Mouse (Mus musculus): Measurements from ENCODE around the gene Zmiz1. TPM values are rescaled to one million over a fixed set of nuclear protein-coding genes. Genes with fewer than 3 reads are reported as not detected.
A peak's percentile ranks its signal among the peaks of the same experiment; 100 is the strongest.

Zmiz1 gene
- polyA plus RNA-seq, 1 experiment from 2014 or later = 80.3 TPM

GRCm38 (mm10) chr14:25636297-25636696, 177.3 kb downstream of the Zmiz1 start:
- Histone ChIP-seq H3K36me3 (peaks cover 58% of the 10 kb centered on the region), H3K9ac (replicated peaks) (peak overlapping the region; percentile 3; the same call in 1 of the 2 replicates)

GRCm38 (mm10) chr14:25639120-25639758, 180.3 kb downstream of the Zmiz1 start:
- ATAC-seq = no peak
- no peaks in the 10 kb centered on the region for H3K27me3 ChIP-seq
- peaks cover 83% of the 10 kb centered on the region for H3K36me3 ChIP-seq

More at GRCm38 (mm10) chr14:25636297-25636696, 177.3 kb downstream of the Zmiz1 start:
- H3K27ac ChIP-seq = peak overlapping the region; percentile 69
- H3K27me3 ChIP-seq = no peaks in the 10 kb centered on the region
- H3K9me3 ChIP-seq = no peaks in the 10 kb centered on the region
- no peak overlapping the region for H3K4me3 ChIP-seq (replicated peaks)
- peak; percentile 64 for ATAC-seq
- 14% methylated on average over 7 of the region's 7 CpGs for WGBS
- H3K4me1 ChIP-seq (replicated peaks) = peaks cover 71% of the 10 kb centered on the region
- no peak overlapping the region for H3K4me2 ChIP-seq (replicated peaks)

GRCm38 (mm10) chr14:25639979-25640378, 181.0 kb downstream of the Zmiz1 start:
- H3K4me1 ChIP-seq (replicated peaks) = peaks cover 41% of the 10 kb centered on the region
- 89% methylated on average over 3 of the region's 3 CpGs for WGBS
- H3K36me3 ChIP-seq = peaks cover 91% of the 10 kb centered on the region

More at GRCm38 (mm10) chr14:25639120-25639758, 180.3 kb downstream of the Zmiz1 start:
- peaks cover 48% of the 10 kb centered on the region for H3K4me1 ChIP-seq (replicated peaks)
- no peak overlapping the region for H3K4me2 ChIP-seq (replicated peaks)
- no peaks in the 10 kb centered on the region for H3K9me3 ChIP-seq
- H3K27ac ChIP-seq = no peak overlapping the region
- no peak overlapping the region for H3K4me3 ChIP-seq (replicated peaks)
- WGBS = 76% methylated on average over 11 of the region's 11 CpGs
- H3K9ac ChIP-seq (replicated peaks) = 0 out of 2 replicates have a peak overlapping the region, but pooled peaks have one; percentile 15

GRCm38 (mm10) chr14:25640421-25641056, 181.6 kb downstream of the Zmiz1 start:
- H3K27me3 ChIP-seq = no peaks in the 10 kb centered on the region
- no peak for ATAC-seq
- H3K4me1 ChIP-seq (replicated peaks) = peaks cover 36% of the 10 kb centered on the region
- no peaks in the 10 kb centered on the region for H3K9me3 ChIP-seq
- peak overlapping the region; percentile 61 for H3K27ac ChIP-seq
- no peak overlapping the region for H3K4me3 ChIP-seq (replicated peaks)
- 60% methylated on average over 6 of the region's 6 CpGs for WGBS
- H3K9ac ChIP-seq (replicated peaks) = 0 out of 2 replicates have a peak overlapping the region, but pooled peaks have one; percentile 7
- no peak overlapping the region for H3K4me2 ChIP-seq (replicated peaks)
- peaks cover 96% of the 10 kb centered on the region for H3K36me3 ChIP-seq

More at GRCm38 (mm10) chr14:25639979-25640378, 181.0 kb downstream of the Zmiz1 start:
- Histone ChIP-seq H3K9me3 (no peaks in the 10 kb centered on the region), H3K27me3 (no peaks in the 10 kb centered on the region), H3K4me2 (replicated peaks) (no peak overlapping the region), H3K9ac (replicated peaks) (no peak overlapping the region), H3K4me3 (replicated peaks) (no peak overlapping the region), H3K27ac (peak overlapping the region; percentile 61)
- ATAC-seq = no peak

DNA sequence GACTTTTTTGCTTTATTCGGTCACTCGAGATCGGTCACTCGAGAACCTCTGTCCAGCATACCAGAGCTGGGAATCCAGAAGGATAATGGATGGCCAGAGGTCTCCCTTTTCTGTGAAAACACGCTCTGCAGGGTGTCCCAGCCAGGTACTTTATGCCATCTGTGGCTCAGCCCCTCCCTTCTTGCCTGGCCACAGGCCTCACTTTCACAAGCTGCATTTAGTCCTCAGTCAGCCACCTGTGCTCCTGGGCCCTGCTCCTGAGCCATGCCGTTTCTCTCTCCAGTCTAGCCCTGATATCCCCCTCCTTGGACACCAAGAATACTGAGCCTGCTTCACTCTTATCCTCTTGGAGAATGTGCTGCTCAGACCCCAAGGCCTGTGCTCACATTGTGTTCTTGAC, 182.1 kb downstream of the Zmiz1 start:
- peaks cover 96% of the 10 kb centered on the region for H3K36me3 ChIP-seq

GRCm38 (mm10) chr14:25645717-25646116, 186.7 kb downstream of the Zmiz1 start:
- Histone ChIP-seq H3K4me2 (replicated peaks) (no peak overlapping the region), H3K4me1 (replicated peaks) (peaks cover 2% of the 10 kb centered on the region; the same call in 1 of the 2 replicates), H3K9ac (replicated peaks) (no peak overlapping the region), H3K36me3 (peaks cover 96% of the 10 kb centered on the region), H3K4me3 (replicated peaks) (no peak overlapping the region), H3K9me3 (no peaks in the 10 kb centered on the region), H3K27ac (no peak overlapping the region), H3K27me3 (no peaks in the 10 kb centered on the region)
- WGBS = 93% methylated on average over 9 of the region's 9 CpGs
- no peak for ATAC-seq

More for the DNA sequence above, 182.1 kb downstream of the Zmiz1 start:
- Histone ChIP-seq H3K4me3 (replicated peaks) (no peak overlapping the region), H3K4me1 (replicated peaks) (peaks cover 30% of the 10 kb centered on the region), H3K9ac (replicated peaks) (no peak overlapping the region), H3K4me2 (replicated peaks) (no peak overlapping the region), H3K27me3 (no peaks in the 10 kb centered on the region), H3K27ac (peak overlapping the region; percentile 61), H3K9me3 (no peaks in the 10 kb centered on the region)
- ATAC-seq = no peak
- 87% methylated on average over 6 of the region's 6 CpGs for WGBS

- Histone ChIP-seq H3K4me2 (replicated peaks) (no peak overlapping the region), H3K9ac (replicated peaks) (no peak overlapping the region), H3K36me3 (peaks cover 96% of the 10 kb centered on the region), H3K4me3 (replicated peaks) (no peak overlapping the region), H3K27ac (0 out of 2 replicates have a peak overlapping the region, but pooled peaks have one; percentile 6), H3K27me3 (no peaks in the 10 kb centered on the region), H3K4me1 (replicated peaks) (no peaks in the 10 kb centered on the region), H3K9me3 (no peaks in the 10 kb centered on the region)
- 84% methylated on average over 2 of the region's 2 CpGs for WGBS
- ATAC-seq = peak; percentile 55; the same call in 1 of the 2 replicates
Observed at GRCm38 (mm10) chr14:25646161-25646621, 187.2 kb downstream of the Zmiz1 start.

- Histone ChIP-seq H3K27ac (no peak overlapping the region), H3K4me2 (replicated peaks) (no peak overlapping the region), H3K9me3 (no peaks in the 10 kb centered on the region), H3K36me3 (peaks cover 100% of the 10 kb centered on the region), H3K4me3 (replicated peaks) (no peak overlapping the region), H3K9ac (replicated peaks) (no peak overlapping the region), H3K4me1 (replicated peaks) (no peaks in the 10 kb centered on the region), H3K27me3 (no peaks in the 10 kb centered on the region)
- 95% methylated on average over 4 of the region's 4 CpGs for WGBS
- ATAC-seq = no peak
Observed at GRCm38 (mm10) chr14:25651131-25651530, 192.1 kb downstream of the Zmiz1 start.

GRCm38 (mm10) chr14:25651905-25652304, 192.9 kb downstream of the Zmiz1 start:
- Histone ChIP-seq H3K27ac (no peak overlapping the region), H3K9ac (replicated peaks) (no peak overlapping the region), H3K4me1 (replicated peaks) (no peaks in the 10 kb centered on the region), H3K9me3 (no peaks in the 10 kb centered on the region), H3K27me3 (no peaks in the 10 kb centered on the region), H3K36me3 (peaks cover 100% of the 10 kb centered on the region), H3K4me3 (replicated peaks) (no peak overlapping the region), H3K4me2 (replicated peaks) (no peak overlapping the region)
- ATAC-seq = no peak
- 93% methylated on average over 9 of the region's 9 CpGs for WGBS

DNA sequence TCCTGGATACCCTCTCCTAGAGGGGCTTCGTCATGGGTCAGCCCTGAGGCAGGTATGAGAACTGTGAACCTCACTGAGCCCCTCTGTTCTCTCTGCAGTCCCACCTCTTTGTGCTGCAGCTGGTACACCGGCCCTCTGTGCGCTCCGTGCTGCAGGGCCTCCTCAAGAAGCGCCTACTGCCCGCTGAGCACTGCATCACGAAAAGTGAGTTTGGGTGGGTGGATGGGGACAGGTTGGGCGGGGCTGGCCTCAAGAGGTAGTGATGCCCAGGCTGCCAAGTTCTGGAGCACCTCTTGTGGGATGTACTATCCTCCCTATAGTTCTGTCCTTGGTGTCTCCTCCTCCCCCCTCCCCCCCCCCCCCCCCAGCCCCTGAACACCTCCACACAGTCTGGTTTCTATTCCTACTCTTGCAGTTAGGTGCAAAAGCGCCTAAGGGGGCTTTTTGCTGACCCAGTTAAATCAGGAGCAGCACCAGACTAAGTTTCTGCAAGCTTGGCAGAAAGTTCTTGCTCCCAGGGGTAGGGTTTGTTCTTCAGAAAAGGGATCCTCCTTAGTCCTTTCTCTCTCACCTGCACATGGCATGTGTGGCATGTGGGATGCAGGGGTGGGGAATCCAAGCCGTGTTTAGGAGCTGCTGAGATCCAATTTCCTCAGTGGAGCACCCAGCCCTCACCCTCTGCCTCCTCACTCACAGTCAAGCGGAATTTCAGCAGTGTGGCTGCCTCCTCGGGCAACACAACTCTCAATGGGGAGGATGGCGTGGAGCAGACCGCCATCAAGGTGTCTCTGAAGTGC, 195.6 kb downstream of the Zmiz1 start:
- Histone ChIP-seq H3K4me2 (replicated peaks) (no peak overlapping the region), H3K4me1 (replicated peaks) (no peaks in the 10 kb centered on the region), H3K9me3 (no peaks in the 10 kb centered on the region), H3K36me3 (peaks cover 100% of the 10 kb centered on the region), H3K9ac (replicated peaks) (no peak overlapping the region), H3K27ac (no peak overlapping the region), H3K27me3 (no peaks in the 10 kb centered on the region), H3K4me3 (replicated peaks) (no peak overlapping the region)
- peak; percentile 18; the same call in 1 of the 2 replicates for ATAC-seq
- WGBS = 94% methylated on average over 14 of the region's 14 CpGs

- peaks cover 98% of the 10 kb centered on the region for H3K36me3 ChIP-seq
- ATAC-seq = peak; percentile 35; the same call in 1 of the 2 replicates
- no peak overlapping the region for H3K4me3 ChIP-seq (replicated peaks)
- WGBS = 64% methylated on average over 11 of the region's 11 CpGs
- no peak overlapping the region for H3K27ac ChIP-seq
- 0 out of 2 replicates have a peak, but pooled peaks cover 6% of the 10 kb centered on the region for H3K4me1 ChIP-seq (replicated peaks)
- H3K9ac ChIP-seq (replicated peaks) = no peak overlapping the region
- no peaks in the 10 kb centered on the region for H3K9me3 ChIP-seq
- no peaks in the 10 kb centered on the region for H3K27me3 ChIP-seq
- H3K4me2 ChIP-seq (replicated peaks) = no peak overlapping the region
Observed at GRCm38 (mm10) chr14:25660661-25661060, 201.7 kb downstream of the Zmiz1 start.
